ENCODE assay signal across 18 mouse cellular contexts in genomic region chr12:91626482-91626881, GRCm38 (mm10). TPM values are rescaled to one million over a fixed set of nuclear protein-coding genes. Genes with fewer than 3 reads are reported as not detected.
DNase-seq lines count a peak whose midpoint lies in the region; ATAC-seq and TF ChIP-seq lines count a peak whose summit lies in the region.
"Had no signal": no experiment of that assay in that cellular context is flagged by ENCODE, and none has a peak within 500 bp of the region (broad histone marks: within the 10 kb centered on the region; RNA-seq: fewer than 3 reads in every experiment).

No protein-coding gene starts in this region.

- no peaks in the 10 kb centered on the region for H3K9me3 ChIP-seq in MEL (replicated peaks; ENCODE audit: insufficient read depth, low read length)
- H3K9me3 ChIP-seq: hindbrain, embryonic 15.5 days; kidney, embryonic 15.5 days had no signal

- no peak for TF ChIP-seq CTCF in MEL (IDR thresholded peaks at IDR 0.05 in 2 of 3, conservative IDR thresholded peaks at IDR 0.05 in 1 of 3; ENCODE audit: control insufficient read depth in 1 of 3, insufficient read depth in 1 of 3, low read depth in 2 of 3, low read length in 3 of 3, poor library complexity in 1 of 3, severe bottlenecking in 1 of 3)

- H3K4me3 ChIP-seq in MEL (ENCODE audit: control insufficient read depth in 1 of 2, insufficient read depth in 1 of 2, low read depth in 2 of 2, low read length in 2 of 2), result no peak overlapping the region
- H3K4me3 ChIP-seq: erythroblast, embryonic 14.5 days; forebrain, embryonic 10.5 days; hindbrain, embryonic 15.5 days; kidney, embryonic 15.5 days had no signal

- intact Hi-C loops in heart, postnatal 25 days (cut with DNase I), result no loop called here
- intact Hi-C loops in heart, postnatal 36 days (cut with DNase I), result no loop called here

- H3K79me2 ChIP-seq in MEL (ENCODE audit: control insufficient read depth, insufficient read depth, low read length, poor library complexity), result no peaks in the 10 kb centered on the region

- no peak for TF ChIP-seq POLR2A in MEL (IDR thresholded peaks at IDR 0.05; ENCODE audit: control insufficient read depth in 1 of 2, insufficient read depth in 1 of 2, low read depth in 1 of 2, low read length in 2 of 2, poor library complexity in 1 of 2)

- peaks cover 0 to 2% of the 10 kb centered on the region in 2 experiments; a peak in 1 of 4 replicates for H3K27me3 ChIP-seq in MEL (ENCODE audit: control insufficient read depth in 1 of 2, insufficient read depth in 2 of 2, low read length in 2 of 2)
- H3K27me3 ChIP-seq: hindbrain, embryonic 15.5 days; kidney, embryonic 15.5 days had no signal

- no peak overlapping the region for H3K27ac ChIP-seq in MEL (ENCODE audit: control insufficient read depth, low read depth, low read length)
- H3K27ac ChIP-seq: forebrain, embryonic 10.5 days; hindbrain, embryonic 15.5 days; kidney, embryonic 15.5 days had no signal

- no peak overlapping the region for H3K9ac ChIP-seq in MEL (ENCODE audit: control insufficient read depth, low read depth, low read length, poor library complexity, severe bottlenecking)
- H3K9ac ChIP-seq: hindbrain, embryonic 15.5 days; kidney, embryonic 15.5 days had no signal

- TF ChIP-seq RAD21 in MEL (IDR thresholded peaks at IDR 0.05; ENCODE audit: low read depth, low read length), result no peak

- DNase-seq in heart, adult 11 months, result peak; percentile 91
- no peak for DNase-seq in heart, postnatal 25 days (ENCODE audit: low spot score)
- DNase-seq in MEL (ENCODE audit: low read depth, low spot score), result no peak
- peak; percentile 12 for DNase-seq in NIH3T3 (ENCODE audit: low read depth)
- DNase-seq in heart, postnatal 36 days, result peak; percentile 31 to 34
- no peak for DNase-seq in ovary, postnatal 10 days (ENCODE audit: low spot score)
- DNase-seq: adrenal gland, postnatal 25 days; cerebellum, adult 18-20 months; cerebellum, adult 9-11 months; cerebellum, postnatal 36 days; kidney, adult 2 months had no signal

- H3K36me3 ChIP-seq in MEL (ENCODE audit: control insufficient read depth in 1 of 2, insufficient read depth in 2 of 2, low read length in 2 of 2), result no peaks in the 10 kb centered on the region
- H3K36me3 ChIP-seq: forebrain, embryonic 10.5 days; hindbrain, embryonic 15.5 days; kidney, embryonic 15.5 days had no signal

- no peak for TF ChIP-seq EP300 in MEL (IDR thresholded peaks at IDR 0.05; ENCODE audit: low read depth in 1 of 2, low read length in 2 of 2)

- no peaks in the 10 kb centered on the region for H3K4me1 ChIP-seq in MEL (ENCODE audit: control insufficient read depth in 1 of 2, insufficient read depth in 2 of 2, low read length in 2 of 2)
- H3K4me1 ChIP-seq: hindbrain, embryonic 15.5 days; kidney, embryonic 15.5 days had no signal

- no peak for ATAC-seq in erythroblast, adult 5-6 weeks (replicated peaks; ENCODE audit: low FRiP score, poor library complexity, severe bottlenecking)
- ATAC-seq: forebrain, embryonic 14.5 days; intestine, embryonic 16.5 days had no signal

TF ChIP-seq in MEL, 35 proteins besides CTCF, POLR2A, EP300 and RAD21:
- TF ChIP-seq JUND (IDR thresholded peaks at IDR 0.05; ENCODE audit: low read depth, low read length), result no peak
- 0 out of 2 replicates have a peak, but pooled peaks have one; percentile 7 for TF ChIP-seq ETS1 (IDR thresholded peaks at IDR 0.05; ENCODE audit: low read depth, low read length)

RNA-seq across cellular contexts. Expression of gene Gtf2a1, which starts 36.2 kb away (rescaled TPM):
- total RNA-seq in heart, postnatal 25 days (2021), result 10 to 100 TPM; 24.7 to 27.4 TPM
- 15.3 and 18.8 TPM in 2 replicates for total RNA-seq in MEL (2012; rRNA removed)
- 10 to 100 TPM in 1 of 2 experiments, not detected in 1; 14.3 TPM for polyA plus RNA-seq in MEL (2012; ENCODE audit: insufficient read depth in 1 of 2, insufficient read length in 2 of 2, low read depth in 1 of 2, low replicate concordance in 2 of 2, missing spikeins in 1 of 2)
- total RNA-seq in heart, postnatal 36 days (2021), result 10 to 100 TPM; 26.9 to 32.8 TPM
- 18.0 and 23.2 TPM in 2 replicates for total RNA-seq in erythroblast, adult 5-6 weeks (2015; ENCODE audit: low replicate concordance)
- total RNA-seq in erythroblast, adult 5-6 weeks (2017; ENCODE audit: low replicate concordance), result 22.9 and 23.3 TPM in 2 replicates

Comparison
In these comparisons a context has a peak if more than half of its experiments do, and no peak if none do; other contexts are left out.
1. DNase-seq: peak in heart, adult 11 months (single experiment), NIH3T3 (single experiment) and heart, postnatal 36 days (2 of 2); none in heart, postnatal 25 days (single experiment), MEL (single experiment) and ovary, postnatal 10 days (single experiment).